Mouse (Mus musculus): ENCODE data around the gene Mgl2.
"Not testable (repeated sequence)": the region's sequence is repeated elsewhere in the genome, so short reads cannot be mapped to it uniquely, and the experiment has no call there.

Mgl2 gene

DNA sequence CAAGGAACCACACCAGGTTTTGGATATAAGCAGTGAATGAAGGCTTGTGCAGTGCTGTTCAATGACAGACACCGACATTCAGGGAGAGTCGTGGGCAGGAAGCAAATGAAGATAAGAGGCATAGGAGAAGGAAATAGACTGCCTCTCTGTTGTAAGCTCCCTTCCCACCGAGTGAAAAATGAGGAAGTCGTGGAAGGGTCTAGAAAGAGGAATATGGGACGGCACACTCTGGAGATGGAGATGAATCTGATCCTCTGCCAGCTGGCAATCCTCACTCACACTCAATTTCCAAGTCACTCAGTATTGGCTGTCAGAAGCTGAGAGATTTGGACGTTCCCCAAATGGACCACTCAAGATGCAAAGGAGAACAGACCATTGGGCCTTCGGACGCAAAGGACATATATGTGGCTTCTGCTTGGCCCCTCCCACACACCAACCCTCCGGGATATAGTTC lies at the start of gene Mgl2:
Mgl2 (plus strand) TSS at position 404 of the 454 bp plus-strand sequence.
- DNase-seq (ENCODE audit: low spot score in 2 of 2), result no peak

DNA sequence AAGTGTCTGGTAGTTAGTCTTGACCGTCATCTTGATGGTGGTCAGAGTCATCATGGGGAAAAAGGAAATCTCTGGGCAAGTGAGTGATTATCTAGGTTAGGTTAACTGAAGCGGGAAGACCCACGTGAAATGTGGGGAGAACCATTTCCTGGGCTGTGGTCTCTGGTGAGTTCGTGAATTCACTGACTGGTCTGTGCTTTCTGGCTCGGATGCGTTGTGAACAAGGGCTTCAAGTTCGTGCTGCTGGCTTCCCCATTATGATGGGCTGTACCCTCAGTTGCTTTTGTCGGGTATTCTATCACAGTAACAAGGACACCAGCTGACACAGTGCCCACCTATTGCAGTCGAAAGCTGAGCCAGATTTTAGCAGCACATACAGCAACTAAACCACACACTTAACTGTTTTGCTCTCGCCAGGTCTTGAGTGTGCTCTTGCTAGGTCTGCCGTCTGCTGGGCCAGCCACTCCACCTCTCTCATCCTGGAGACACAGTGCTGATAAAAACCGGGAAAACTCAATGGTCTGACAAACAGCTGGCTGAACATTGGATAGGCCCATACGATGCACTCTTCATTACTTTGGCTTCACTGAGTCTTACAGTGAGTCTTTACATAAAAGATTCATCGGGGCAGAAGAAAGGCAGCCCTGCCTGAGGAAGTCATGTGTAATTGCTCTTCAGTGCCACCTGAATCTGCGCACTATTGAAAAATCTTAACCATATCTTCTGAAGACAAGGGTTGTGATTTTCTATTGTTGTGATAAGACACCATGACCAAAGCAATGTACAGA lies 49.1 kb upstream of the Mgl2 start:
- no peak for DNase-seq (ENCODE audit: low spot score in 2 of 2)

DNA sequence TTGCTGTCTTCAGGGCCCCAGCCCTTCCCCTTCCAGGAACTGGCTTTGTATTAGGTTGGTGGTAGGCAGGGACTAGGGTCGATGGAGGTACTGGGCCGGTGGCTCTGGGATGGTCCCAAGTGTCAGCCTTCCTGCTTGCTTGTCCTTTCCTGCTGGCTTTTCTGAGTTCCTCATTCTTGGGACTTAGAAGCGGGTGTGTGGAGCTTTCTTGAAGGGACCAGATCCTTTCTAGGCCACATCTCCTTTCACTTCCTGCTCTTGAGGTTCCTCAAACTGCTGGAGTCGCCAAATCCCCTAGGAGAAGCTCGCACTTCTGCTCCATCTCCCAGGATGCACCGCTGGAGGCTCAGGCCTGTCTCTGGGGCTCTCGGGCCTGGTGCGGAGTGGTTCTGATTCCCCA lies 45.6 kb upstream of the Mgl2 start:
- DNase-seq (ENCODE audit: low spot score in 2 of 2), result no peak

DNA sequence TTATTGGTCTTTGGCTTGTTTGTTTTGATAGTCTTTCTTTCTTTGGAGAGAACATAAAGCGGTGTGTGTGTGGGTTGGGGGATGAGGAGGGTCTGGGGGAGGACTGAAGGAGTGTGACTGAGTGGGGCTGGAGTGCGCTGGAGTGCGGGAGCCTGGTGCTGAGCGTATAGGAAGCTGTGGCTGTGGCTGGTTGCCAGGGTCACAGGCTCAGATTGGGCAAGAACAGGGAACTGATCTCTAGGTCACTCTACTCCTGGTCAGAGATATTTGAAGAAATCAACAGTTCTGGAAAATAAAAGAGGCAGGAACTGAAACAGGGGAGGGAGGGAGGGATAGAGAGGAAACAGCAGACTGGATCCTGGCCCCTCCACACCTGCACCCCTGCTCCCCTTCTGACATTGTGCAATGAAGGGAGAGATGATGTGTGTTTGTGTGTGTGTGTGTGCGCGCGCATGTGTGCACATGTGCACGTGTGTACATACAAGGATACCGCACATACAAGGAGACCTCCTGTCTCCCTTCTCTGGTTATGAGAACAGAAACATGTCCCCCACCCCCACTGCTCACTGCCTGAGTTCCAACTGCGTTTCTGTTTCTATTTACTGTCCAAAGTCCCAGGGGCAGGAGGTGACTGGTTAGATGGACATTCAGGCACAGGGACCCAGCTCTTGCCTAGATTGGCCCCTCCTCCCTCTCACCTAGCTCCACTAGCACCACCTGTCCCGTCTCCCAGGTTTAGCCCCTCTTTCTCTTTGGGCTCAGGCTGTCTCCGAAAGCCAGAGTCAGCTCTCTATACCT lies 37.9 kb upstream of the Mgl2 start, which contains the start of gene Asgr2:
Asgr2 (plus strand) TSS at position 659 of the 798 bp plus-strand sequence.
- no peak for DNase-seq (ENCODE audit: low spot score in 2 of 2)

DNA sequence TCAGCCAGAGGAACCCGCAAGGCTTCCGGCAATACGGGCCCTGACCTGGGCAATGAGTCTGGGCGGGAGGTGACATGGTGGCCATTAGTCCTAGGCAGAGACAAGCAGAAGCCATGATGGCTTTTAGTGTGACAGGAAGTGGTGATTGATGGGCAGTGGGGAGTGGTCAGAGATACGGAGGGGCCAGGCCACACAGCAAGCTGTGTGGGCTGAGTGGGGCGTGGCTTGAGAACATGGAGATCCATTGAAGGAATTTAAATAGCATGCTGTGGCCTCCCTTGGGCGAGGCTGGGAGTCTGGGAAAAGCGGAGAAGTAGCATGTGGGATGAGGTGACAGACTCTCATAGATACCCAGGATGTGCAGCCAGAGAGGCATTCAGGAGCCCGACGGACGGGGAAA lies 32.7 kb upstream of the Mgl2 start:
- no peak for DNase-seq (ENCODE audit: low spot score in 2 of 2)

DNA sequence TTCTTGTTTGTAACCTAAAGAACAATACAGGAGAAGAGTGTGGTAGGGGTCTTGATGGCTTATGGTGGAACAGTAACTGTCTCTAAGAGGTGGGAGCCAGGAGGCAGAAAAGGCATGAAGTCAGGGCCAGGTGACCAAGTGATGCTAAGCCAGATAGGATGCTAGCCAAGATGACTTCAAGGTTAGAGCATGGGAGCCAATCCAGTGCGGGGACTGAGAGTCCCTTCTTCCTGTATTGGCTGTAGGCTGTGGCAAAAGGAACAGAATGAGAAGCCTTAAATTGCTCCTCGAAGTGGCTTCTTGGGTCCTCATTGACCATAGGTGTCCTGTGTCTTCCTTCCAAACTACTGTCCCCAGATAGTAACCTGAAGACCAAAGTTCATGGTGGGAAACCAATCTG lies 31.0 kb upstream of the Mgl2 start:
- no peak for DNase-seq (ENCODE audit: low spot score in 2 of 2)

DNA sequence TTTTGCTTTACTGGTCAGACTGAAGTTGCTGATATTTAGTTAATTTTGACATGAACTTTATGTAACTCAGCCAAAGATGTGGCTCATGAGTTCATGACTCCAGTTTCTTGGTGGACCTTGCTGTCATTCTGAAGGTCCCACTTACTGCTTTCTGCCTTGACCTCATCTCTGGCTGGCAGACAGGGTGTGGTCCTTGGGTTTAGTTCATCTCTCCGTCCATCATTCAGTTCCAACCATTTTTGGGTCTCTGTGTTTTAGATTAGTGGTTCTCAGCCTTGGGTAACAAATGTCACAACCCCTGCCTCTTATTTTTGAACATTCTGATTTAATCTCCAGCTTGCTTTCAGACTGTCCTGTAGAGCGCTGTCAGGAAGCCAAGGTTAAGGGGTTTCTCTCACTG lies 30.3 kb upstream of the Mgl2 start:
- DNase-seq (ENCODE audit: low spot score in 2 of 2), result no peak

DNA sequence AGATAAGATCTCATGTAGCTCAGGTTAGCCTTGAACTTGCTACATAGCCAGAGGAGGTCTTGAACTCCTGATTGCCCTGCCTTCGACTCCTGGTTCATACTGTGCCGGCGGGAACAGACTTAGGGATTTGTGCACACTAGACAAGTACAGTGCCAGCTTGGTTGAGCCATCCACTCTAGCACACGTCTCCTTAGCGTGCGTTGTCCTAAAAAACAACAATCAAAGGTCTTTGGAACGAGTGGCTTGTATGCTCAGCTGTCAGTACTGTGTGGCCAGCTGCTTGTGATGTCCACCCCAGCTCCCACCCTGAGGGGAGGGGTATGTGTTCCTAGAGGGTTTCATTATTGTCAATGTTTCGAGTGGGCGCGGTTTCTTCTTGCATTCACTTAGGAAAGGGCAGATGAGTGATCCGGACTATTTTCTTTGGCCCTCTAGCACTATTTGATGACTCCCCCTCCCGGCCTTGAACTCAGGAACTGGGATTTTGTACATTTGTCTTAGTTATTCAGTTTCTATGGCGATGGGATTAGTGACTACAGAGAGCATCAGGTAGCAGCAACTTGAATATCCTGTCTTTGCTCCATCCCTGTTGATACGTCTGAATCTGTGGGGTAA lies 26.3 kb upstream of the Mgl2 start:
- no peak for DNase-seq (ENCODE audit: low spot score in 2 of 2)

DNA sequence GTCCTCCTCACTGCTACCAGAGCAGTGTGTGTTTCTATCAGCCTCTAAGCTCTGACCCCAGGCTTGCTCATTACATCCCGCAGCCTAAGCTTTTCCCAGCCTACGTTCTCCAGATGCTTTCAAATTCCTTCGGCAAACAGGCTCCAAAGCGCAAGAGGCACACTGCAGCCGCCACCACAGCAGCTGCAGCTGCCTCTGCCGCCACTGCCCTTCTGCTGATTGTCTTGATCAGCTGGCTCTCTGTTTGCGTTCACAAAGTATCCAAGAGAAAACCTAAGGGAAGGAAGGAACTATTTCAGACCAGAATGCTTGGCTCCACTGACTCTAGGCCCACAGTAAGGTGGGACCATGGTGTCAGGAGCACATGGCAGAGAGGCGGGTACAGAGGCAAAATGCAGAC lies 23.0 kb upstream of the Mgl2 start:
- DNase-seq (ENCODE audit: low spot score in 2 of 2), result no peak

DNA sequence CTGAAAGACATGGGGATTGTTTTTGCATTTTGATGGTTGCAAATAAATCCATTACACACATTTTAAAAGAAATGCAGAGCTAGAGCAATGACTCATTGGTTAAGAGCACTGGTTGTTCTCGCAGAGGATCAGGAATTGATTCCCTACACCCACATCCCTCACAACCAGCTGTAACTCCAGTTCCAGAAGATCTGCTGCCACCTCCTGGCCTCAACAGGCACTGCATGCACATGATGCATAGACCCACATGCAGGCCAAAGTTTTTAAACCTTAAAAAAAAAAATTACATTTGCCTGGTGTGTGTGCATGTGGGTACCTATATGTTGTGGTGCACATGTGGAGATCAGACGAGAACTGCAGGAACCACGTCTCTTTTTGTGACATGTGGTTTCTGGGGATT lies 20.0 kb upstream of the Mgl2 start:
- peak in 1 of 2 experiments; percentile 44 for DNase-seq (ENCODE audit: low spot score in 2 of 2)

DNA sequence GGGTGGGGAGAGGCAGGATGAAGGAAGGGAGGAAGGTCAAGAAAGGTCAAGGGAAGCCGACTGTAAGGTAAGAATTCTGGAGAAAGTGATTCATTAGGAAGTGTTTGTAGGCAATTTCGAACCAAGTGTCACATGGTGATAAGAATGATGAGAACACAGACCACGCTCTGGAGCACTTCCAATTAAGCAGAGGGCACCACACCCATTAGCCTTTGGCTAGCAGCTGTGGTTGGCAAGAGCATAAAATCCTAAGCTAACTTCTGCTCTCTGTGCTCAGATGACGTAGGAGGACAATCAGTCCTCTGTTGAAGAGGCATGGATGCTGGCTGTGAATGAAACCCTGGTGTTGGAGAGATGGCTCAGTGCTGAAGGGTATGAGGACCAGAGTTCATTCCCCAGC lies 15.6 kb upstream of the Mgl2 start:
- DNase-seq (ENCODE audit: low spot score in 2 of 2), result no peak

DNA sequence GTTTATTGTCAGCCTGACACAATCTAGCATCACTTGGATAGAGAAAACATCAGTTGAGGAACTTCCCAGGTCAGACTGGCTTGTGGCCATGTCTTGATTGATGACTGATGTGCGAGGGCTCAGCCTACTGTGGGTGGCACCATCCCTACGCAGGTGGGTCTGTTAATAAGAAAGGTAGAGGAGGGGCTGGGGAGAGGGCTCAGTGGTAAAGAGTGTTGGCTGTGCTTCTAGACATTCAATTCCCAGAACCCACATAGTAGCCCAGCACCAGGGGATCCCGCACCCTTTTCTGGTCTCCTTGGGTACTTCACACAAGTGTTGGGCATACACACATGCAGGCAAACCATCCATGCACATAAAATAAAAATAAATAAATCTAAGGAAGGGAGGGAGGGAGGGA lies 14.2 kb upstream of the Mgl2 start:
- no peak for DNase-seq (ENCODE audit: low spot score in 2 of 2)

DNA sequence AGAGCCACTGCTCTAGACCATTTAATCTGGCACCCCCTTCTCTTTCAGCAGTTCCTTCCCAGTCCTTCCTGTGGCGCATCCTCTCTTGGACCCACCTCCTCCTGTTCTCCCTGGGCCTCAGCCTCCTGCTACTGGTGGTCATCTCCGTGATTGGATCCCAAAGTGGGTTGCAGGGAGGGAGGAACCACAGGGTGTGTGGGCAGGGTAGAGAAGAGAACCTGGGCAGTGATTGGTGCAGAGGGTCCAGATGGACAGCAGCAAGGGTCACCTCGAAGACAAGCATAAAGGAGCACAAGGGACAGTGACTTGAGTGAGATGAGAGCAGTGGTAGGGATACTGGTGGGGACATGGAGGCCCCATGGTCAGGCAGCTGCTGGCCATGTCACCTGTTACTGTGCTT lies 4.9 kb downstream of the Mgl2 start:
- not testable (repeated sequence) for DNase-seq (ENCODE audit: low spot score in 2 of 2)

DNA sequence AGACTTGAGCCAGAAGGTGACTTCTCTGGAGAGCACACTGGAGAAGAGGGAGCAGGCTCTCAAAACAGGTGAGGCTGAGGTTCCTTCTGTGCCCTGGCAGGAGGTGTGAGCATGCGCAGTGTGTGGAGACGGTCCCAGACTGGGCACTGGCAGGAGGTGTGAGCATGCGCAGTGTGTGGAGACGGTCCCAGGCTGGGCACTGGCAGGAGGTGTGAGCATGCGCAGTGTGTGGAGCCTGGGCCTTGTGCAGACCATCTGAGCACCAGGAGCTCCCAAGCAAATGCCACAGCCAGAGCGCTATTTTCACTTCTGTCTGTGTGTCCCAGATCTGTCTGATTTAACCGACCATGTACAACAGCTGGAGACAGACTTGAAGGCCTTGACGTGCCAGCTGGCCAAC lies 5.8 kb downstream of the Mgl2 start:
- DNase-seq (ENCODE audit: low spot score in 2 of 2), result not testable (repeated sequence)

DNA sequence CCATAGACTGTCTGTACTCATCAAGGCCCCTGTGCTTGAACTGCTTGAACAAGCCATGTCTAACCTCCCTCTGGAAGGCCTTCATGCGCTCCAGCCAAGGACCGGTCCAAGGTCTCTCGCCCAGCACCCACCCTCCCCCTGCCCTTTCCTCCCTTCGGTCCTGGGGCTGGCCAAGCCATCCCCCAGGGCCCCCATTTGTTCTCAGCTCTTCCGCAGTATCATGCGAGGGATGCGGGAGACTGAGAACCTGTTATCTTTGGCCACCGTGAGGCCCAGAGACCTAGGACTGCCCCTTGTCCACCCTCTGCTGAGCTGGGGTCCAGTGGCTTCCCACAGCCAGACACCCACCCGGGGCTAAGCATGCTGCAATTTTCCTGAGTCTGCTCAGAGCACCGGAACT lies 9.0 kb downstream of the Mgl2 start:
- no peak for DNase-seq (ENCODE audit: low spot score in 2 of 2)

DNA sequence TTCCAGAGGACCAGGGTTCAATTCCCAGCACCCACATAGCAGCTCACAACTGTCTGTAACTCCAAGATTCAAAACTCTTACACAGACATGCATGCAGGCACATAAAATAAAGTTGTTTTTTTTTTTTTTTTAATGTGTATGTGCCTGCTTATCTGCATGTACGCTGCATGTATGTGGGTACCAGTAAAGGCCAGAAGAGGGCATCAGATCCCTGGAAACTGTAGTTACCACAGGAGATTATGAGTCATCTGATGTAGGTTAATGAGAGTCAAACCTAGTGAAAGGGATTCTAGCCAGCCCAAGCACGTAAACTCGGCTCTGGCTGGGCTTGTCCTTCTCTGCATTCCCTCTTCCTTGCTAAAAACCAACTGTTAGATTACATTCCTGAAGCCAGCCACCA lies 20.9 kb downstream of the Mgl2 start:
- no peak for DNase-seq (ENCODE audit: low spot score in 2 of 2)

DNA sequence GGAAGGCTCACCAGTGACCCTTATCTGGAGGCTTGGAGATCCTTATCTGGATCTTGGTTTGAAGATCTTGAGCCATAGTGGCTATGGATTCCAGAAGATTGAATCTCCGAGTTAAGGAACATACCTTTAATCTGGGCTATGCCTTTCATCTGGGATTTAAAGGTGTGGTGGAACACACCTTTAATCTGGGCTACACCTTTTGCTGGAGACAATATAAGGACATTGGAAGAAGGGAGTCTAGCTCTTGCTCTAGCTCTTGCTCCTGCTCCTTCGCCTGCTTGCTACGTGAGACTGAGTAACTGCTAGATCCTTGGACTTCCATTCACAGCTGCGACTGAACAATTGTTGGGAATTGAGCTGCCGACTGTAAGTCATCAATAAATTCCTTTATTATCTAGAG lies 25.8 kb downstream of the Mgl2 start, which contains the start of gene Clec10a:
Clec10a (plus strand) TSS at position 301 of the 400 bp plus-strand sequence.
- not testable (repeated sequence) for DNase-seq (ENCODE audit: low spot score in 2 of 2)

DNA sequence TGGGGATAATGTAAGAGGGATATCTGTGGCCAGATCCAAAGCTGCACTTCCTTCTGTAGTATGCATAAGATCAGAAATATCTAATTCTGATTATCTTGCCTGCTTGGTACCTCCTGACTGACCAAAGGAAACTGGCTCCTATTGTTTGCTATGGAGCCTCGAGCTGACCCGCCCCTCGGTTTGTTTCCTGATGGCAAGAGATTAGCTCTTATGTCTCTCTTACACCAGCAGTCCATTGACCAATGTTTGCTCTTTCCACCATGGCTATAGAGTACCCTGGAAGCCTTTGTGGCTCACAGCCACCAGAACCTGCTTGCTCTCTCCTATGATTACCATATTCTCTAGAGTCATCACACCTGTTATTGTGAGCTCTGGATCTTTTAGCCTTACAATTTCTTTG lies 32.2 kb downstream of the Mgl2 start:
- no peak for DNase-seq (ENCODE audit: low spot score in 2 of 2)

DNA sequence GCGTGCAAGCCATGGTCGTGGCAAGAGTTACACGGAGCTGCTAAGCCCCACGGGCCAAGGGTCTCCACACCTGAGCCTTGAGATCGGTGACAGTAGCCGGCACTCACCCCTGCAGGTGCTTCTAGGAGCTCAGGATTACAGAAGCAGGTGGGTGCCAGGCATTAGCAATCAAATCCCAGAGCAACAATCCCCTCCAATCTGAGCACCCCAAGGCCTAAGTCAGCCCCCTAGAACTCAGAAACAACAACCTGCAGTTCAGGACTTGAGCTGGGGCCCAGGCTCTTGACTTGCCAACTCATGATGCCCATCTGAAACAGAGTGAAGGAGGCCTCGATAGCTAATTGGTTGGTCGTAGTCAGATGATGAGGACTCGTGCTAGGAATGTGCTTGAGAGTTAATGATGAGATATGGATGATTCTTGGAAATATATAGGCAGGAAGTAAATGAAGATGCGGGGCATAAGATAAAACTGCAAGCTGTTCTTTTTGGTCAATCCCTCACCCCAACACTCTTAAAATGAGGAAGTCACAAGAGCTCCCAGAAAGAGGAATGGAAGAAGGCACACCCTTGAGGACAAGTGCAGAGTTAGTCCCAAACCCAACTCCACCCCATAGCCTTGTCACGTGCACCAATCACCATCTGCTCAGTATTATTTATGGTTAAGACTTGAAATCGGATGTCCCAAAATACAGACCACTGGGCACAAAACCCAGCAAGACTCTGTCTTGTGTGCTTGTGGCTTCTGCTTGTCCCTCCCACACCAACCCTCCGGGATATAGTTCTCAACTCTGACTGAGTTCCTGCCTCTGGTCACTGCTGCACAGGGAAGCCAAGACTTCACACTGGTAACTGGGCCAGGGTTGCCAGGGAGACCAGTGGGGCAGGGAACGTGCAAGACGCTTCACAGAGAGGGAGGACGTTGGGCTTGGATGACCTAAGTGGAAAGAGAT lies 36.1 kb downstream of the Mgl2 start:
- no peak for DNase-seq (ENCODE audit: low spot score in 2 of 2)

DNA sequence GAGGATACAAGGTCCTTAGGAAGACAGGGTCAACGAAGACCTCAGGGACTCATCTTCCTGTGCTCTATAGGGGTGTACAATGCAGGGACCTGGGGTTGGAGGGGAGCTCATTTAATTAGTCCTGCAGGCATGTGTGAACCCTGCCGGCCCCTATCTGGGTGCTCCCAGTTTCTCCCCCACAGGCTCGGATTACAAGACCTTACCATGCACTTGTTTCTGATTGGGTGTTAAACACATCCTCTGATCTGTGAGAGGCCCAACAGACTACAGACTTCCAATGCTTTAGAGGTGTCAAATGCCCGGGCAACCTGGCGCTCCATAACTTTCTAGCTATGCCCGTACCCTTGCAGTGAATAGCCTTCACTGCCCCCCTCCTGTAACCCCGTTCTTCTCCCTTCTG lies 38.0 kb downstream of the Mgl2 start:
- DNase-seq (ENCODE audit: low spot score in 2 of 2), result no peak

DNA sequence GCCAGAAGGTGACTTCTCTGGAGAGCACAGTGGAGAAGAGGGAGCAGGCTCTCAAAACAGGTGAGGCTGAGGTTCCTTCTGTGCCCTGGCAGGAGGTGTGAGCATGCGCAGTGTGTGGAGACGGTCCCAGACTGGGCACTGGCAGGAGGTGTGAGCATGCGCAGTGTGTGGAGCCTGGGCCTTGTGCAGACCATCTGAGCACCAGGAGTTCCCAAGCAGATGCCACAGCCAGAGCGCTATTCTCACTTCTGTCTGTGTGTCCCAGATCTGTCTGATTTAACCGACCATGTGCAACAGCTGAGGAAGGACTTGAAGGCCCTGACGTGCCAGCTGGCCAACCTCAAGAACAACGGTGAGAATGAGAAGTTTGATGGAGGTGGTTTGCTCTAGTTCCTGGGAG lies 39.3 kb downstream of the Mgl2 start:
- DNase-seq (ENCODE audit: low spot score in 2 of 2), result not testable (repeated sequence)

Data from spleen, postnatal 14 days (tissue).